Mouse (Mus musculus) ES-E14 (cell line): ENCODE measurements around the gene 1700034J05Rik. TPM values are rescaled to one million over a fixed set of nuclear protein-coding genes. Genes with fewer than 3 reads are reported as not detected.

Source experiments
- DNase-seq: peaks from one replicate; pipeline ENCODE4 v3.0.0-alpha.2; 2013; ENCODE audit warnings: low read depth, low spot score
- H3K27ac ChIP-seq: 2 replicates; pipeline ENCODE4 v1.5.1; 2012; ENCODE audit warnings: low read depth, mild to moderate bottlenecking, low read length, moderate library complexity, mixed read lengths; ENCODE audit not compliant: poor library complexity, insufficient read depth, severe bottlenecking
- H3K36me3 ChIP-seq: 2 replicates; pipeline ENCODE4 v1.6.1; 2012; ENCODE audit warnings: mild to moderate bottlenecking, low read length, moderate library complexity, mixed read lengths; ENCODE audit not compliant: control insufficient read depth, poor library complexity, insufficient read depth, severe bottlenecking
- H3K4me1 ChIP-seq, 2 experiments: fragments of 150-350 bp in 1 of 2; sonication (generic) in 1 of 2; 2 replicates each; pipeline ENCODE4 v1.6.1; 2012; ENCODE audit warnings: low read length in 2 of 2, mild to moderate bottlenecking in 1 of 2, mixed read lengths in 1 of 2; ENCODE audit not compliant: control insufficient read depth in 2 of 2, insufficient read depth in 2 of 2, poor library complexity in 1 of 2
- H3K4me3 ChIP-seq, 2 experiments: fragments of 150-350 bp in 1 of 2; sonication (generic) in 1 of 2; 2 replicates each; pipeline ENCODE4 v1.5.1; 2012; ENCODE audit warnings: low read length in 2 of 2, low read depth in 1 of 2, mild to moderate bottlenecking in 1 of 2, mixed read lengths in 1 of 2; ENCODE audit not compliant: insufficient read depth in 1 of 2, poor library complexity in 1 of 2, severe bottlenecking in 1 of 2
- H3K9ac ChIP-seq: 2 replicates; pipeline ENCODE4 v1.6.1; 2012; ENCODE audit warnings: low read depth, mild to moderate bottlenecking, low read length, mixed read lengths; ENCODE audit not compliant: poor library complexity, insufficient read depth, severe bottlenecking
- H3K9me3 ChIP-seq: fragments of 150-350 bp; sonication (generic); 2 replicates; pipeline ENCODE4 v1.6.1; 2012; ENCODE audit warnings: low read depth, mild to moderate bottlenecking, low read length; ENCODE audit not compliant: control insufficient read depth, insufficient read depth
- CHD2 ChIP-seq: IDR thresholded peaks from 2 replicates; pipeline ENCODE4 v1.6.1; 2014; ENCODE audit warnings: mild to moderate bottlenecking, low read depth, low read length, inconsistent platforms
- HCFC1 ChIP-seq: IDR thresholded peaks from 2 replicates; pipeline ENCODE4 v1.6.1; 2012; ENCODE audit warnings: low read length, inconsistent platforms, borderline replicate concordance; ENCODE audit not compliant: insufficient read depth
- MAFK ChIP-seq: IDR thresholded peaks from 2 replicates; pipeline ENCODE4 v1.6.1; 2014; ENCODE audit warnings: mild to moderate bottlenecking, low read depth, low read length, inconsistent platforms; ENCODE audit not compliant: insufficient read depth
- ZC3H11A ChIP-seq: IDR thresholded peaks from 2 replicates; pipeline ENCODE4 v1.6.1; 2012; ENCODE audit warnings: low read depth, mild to moderate bottlenecking, inconsistent platforms, low read length, borderline replicate concordance
- ZNF384 ChIP-seq: IDR thresholded peaks from 2 replicates; pipeline ENCODE4 v1.6.1; 2012; ENCODE audit warnings: low read depth, low read length, inconsistent platforms
- in situ Hi-C, 2 experiments: fragments of 600-800 bp; cut with MboI; formaldehyde crosslinking; loops; one replicate each; pipeline ENCODE4 v1.15.1; 2025; ENCODE audit warnings: low sequenced_read_pairs in 2 of 2, inconsistent platforms in 1 of 2; ENCODE audit not compliant: unreplicated experiment in 2 of 2
- total RNA-seq: library from RNA; depleted of rRNA; stranded (reverse); fragments of 300-350 nt; gene quantifications from 2 replicates; pipeline ENCODE4 v1.2.3, GENCODE M21; 2012

The 1700034J05Rik gene
- total RNA-seq, 1 experiment = 0.22 TPM

- TF ChIP-seq ZC3H11A = no peak
- no peak for TF ChIP-seq ZNF384
- no peak for TF ChIP-seq CHD2
- in situ Hi-C loops = no loop called here
- H3K9ac ChIP-seq = no peak overlapping the region
- no peak for DNase-seq
- no peak overlapping the region for H3K4me3 ChIP-seq
- H3K27ac ChIP-seq = no peak overlapping the region
- H3K36me3 ChIP-seq = no peaks in the 10 kb centered on the region
- no peaks in the 10 kb centered on the region for H3K9me3 ChIP-seq
- peaks cover 4 to 10% of the 10 kb centered on the region in 2 experiments; a peak in 2 of 4 replicates for H3K4me1 ChIP-seq
These were observed 2.7 kb upstream of the 1700034J05Rik start for GRCm38 (mm10) chr6:146956961-146957360.

- H3K9me3 ChIP-seq = no peaks in the 10 kb centered on the region
- H3K9ac ChIP-seq = no peak overlapping the region
- peaks cover 4 to 10% of the 10 kb centered on the region in 2 experiments; a peak in 2 of 4 replicates for H3K4me1 ChIP-seq
- in situ Hi-C loops = no loop called here
- H3K4me3 ChIP-seq = no peak overlapping the region
- no peaks in the 10 kb centered on the region for H3K36me3 ChIP-seq
- no peak for TF ChIP-seq CHD2
- TF ChIP-seq ZNF384 = no peak
- TF ChIP-seq MAFK = no peak
- TF ChIP-seq HCFC1 = no peak
- no peak for TF ChIP-seq ZC3H11A
- DNase-seq = no peak
- no peak overlapping the region for H3K27ac ChIP-seq
These were observed 1.7 kb upstream of the 1700034J05Rik start for GRCm38 (mm10) chr6:146955896-146956295.

GRCm38 (mm10) chr6:146955475-146955874 lies 1.3 kb upstream of the 1700034J05Rik start:
- DNase-seq = no peak
- H3K27ac ChIP-seq = no peak overlapping the region
- H3K36me3 ChIP-seq = no peaks in the 10 kb centered on the region
- TF ChIP-seq ZNF384 (no peak), MAFK (no peak)
- in situ Hi-C loops = no loop called here
- no peak overlapping the region for H3K4me3 ChIP-seq
- no peaks in the 10 kb centered on the region for H3K9me3 ChIP-seq
- no peak overlapping the region for H3K9ac ChIP-seq
- peaks cover 4 to 7% of the 10 kb centered on the region in 2 experiments; a peak in 2 of 4 replicates for H3K4me1 ChIP-seq

GRCm38 (mm10) chr6:146950454-146950832 lies 3.8 kb downstream of the 1700034J05Rik start:
- H3K36me3 ChIP-seq = peaks cover 2% of the 10 kb centered on the region; the same call in 1 of the 2 replicates
- TF ChIP-seq ZNF384 (no peak), CHD2 (no peak), ZC3H11A (no peak), MAFK (no peak)
- H3K27ac ChIP-seq = no peak overlapping the region

GRCm38 (mm10) chr6:146949682-146950453 lies 4.4 kb downstream of the 1700034J05Rik start:
- Histone ChIP-seq H3K27ac (no peak overlapping the region), H3K4me1 (no peaks in the 10 kb centered on the region), H3K36me3 (peaks cover 2% of the 10 kb centered on the region; the same call in 1 of the 2 replicates), H3K4me3 (no peak overlapping the region), H3K9me3 (no peaks in the 10 kb centered on the region), H3K9ac (no peak overlapping the region)
- DNase-seq = no peak
- no peak for TF ChIP-seq HCFC1
- no peak for TF ChIP-seq ZC3H11A
- no peak for TF ChIP-seq CHD2
- no peak for TF ChIP-seq MAFK
- TF ChIP-seq ZNF384 = no peak
- in situ Hi-C loops = no loop called here

More at GRCm38 (mm10) chr6:146950454-146950832, 3.8 kb downstream of the 1700034J05Rik start:
- Histone ChIP-seq H3K9ac (no peak overlapping the region), H3K4me1 (no peaks in the 10 kb centered on the region), H3K4me3 (no peak overlapping the region), H3K9me3 (no peaks in the 10 kb centered on the region)
- in situ Hi-C loops = no loop called here
- no peak for DNase-seq
